Mouse (Mus musculus) intestine, postnatal 0 days (tissue): ENCODE measurements around the gene Gng2. TPM values are rescaled to one million over a fixed set of nuclear protein-coding genes. Genes with fewer than 3 reads are reported as not detected.

Source experiments
- ATAC-seq: fragments of 200-750 bp; cut with Nextera tagmentation; 2 replicates; pipeline ENCODE4 v1.8.0; 2017; ENCODE audit warnings: mild to moderate bottlenecking, moderate TSS enrichment, moderate library complexity
- H3K27ac ChIP-seq: fragments of 300-500 bp; sonication (generic); 2 replicates; pipeline ENCODE4 v1.5.1; 2014; ENCODE audit warnings: mild to moderate bottlenecking, low read depth, low read length, moderate library complexity
- H3K27me3 ChIP-seq: fragments of 300-500 bp; sonication (generic); replicated peaks from 2 replicates; pipeline ENCODE4 v1.6.1; 2014; ENCODE audit warnings: low read length, mixed read lengths; ENCODE audit not compliant: control insufficient read depth, insufficient read depth
- H3K36me3 ChIP-seq: fragments of 300-500 bp; sonication (generic); 2 replicates; pipeline ENCODE4 v1.6.1; 2014; ENCODE audit warnings: mild to moderate bottlenecking, moderate library complexity; ENCODE audit not compliant: control insufficient read depth, insufficient read depth
- H3K4me1 ChIP-seq: fragments of 300-500 bp; sonication (generic); replicated peaks from 2 replicates; pipeline ENCODE4 v1.6.1; 2014; ENCODE audit warnings: antibody characterized with exemption, low read length, mixed read lengths; ENCODE audit not compliant: control insufficient read depth, insufficient read depth
- H3K4me2 ChIP-seq: fragments of 300-500 bp; sonication (generic); replicated peaks from 2 replicates; pipeline ENCODE4 v1.6.1; 2014; ENCODE audit warnings: low read depth, mild to moderate bottlenecking, moderate library complexity
- H3K4me3 ChIP-seq: fragments of 300-500 bp; sonication (generic); 2 replicates; pipeline ENCODE4 v1.5.1; 2014; ENCODE audit warnings: low read depth, low read length
- H3K9ac ChIP-seq: fragments of 300-500 bp; sonication (generic); 2 replicates; pipeline ENCODE4 v1.6.1; 2014; ENCODE audit warnings: mild to moderate bottlenecking, low read depth, low read length
- H3K9me3 ChIP-seq: fragments of 300-500 bp; sonication (generic); 2 replicates; pipeline ENCODE4 v1.6.1; 2016; ENCODE audit warnings: mixed run types; ENCODE audit not compliant: control insufficient read depth
- CTCF ChIP-seq: sonication (generic); IDR thresholded peaks from 2 replicates; pipeline ENCODE4 v1.5.1; 2016; ENCODE audit warnings: low read depth, mild to moderate bottlenecking, control low read depth, antibody characterized with exemption, moderate library complexity
- WGBS: fragments of 180-500 bp; shearing (Covaris S2); extraction: QIAGEN DNeasy Blood & Tissue Kit; methylation state at CpG from one replicate; pipeline ENCODE4 v1.1.7; 2014; 5-methylcytosine and 5-hydroxymethylcytosine counted together
- polyA plus RNA-seq: library from polyadenylated mRNA; unstranded; fragments of >200 nt; fragmentation: Nextera tagmentation; extraction: Ambion mirVana; gene quantifications from 2 replicates; pipeline ENCODE4 v1.2.1, GENCODE M21; 2015

Gng2 gene
- polyA plus RNA-seq, 1 experiment from 2014 or later, result 22.2 TPM

DNA sequence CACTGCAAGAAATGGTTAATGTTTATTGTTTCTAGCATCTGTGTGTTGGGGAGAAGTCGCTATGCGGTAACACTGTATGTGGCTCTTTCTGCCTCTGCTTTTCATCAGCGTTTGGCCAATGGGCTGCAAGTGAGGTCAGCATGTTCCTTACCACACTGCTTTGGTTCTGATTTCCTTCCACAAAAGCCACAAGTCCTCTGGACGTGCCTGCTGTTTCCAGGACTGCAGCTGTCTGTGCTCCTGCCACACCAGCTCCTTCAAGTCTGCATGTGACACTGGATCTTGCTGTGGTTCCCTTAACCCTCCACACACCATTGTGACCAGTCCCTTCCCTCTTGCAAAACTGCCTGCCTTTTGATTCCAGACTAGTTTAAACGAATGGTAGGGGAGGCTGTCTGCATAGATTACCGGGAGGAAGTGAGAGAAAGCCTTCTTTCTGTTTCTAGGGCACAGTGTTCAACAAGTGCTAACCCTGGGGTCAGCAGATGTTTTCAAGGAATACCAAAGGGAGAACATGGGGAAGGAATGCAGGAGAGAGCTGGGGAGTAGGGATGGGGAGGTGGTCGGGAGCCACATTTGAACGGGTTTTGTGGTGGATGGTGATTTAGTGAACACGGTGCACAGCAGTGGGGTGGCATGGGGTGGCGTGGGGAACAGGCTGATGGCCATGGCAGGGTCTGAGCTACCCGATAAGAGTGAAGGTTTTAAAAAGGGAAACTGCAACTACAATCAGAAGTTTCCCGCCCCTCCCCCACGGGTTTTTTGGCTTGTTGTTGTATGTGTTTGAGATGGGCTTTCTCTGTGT is 7.9 kb upstream of the Gng2 start:
- Histone ChIP-seq H3K9ac (no peak overlapping the region), H3K4me1 (peaks cover 15% of the 10 kb centered on the region; the same call in 1 of the 2 replicates), H3K4me3 (no peak overlapping the region), H3K4me2 (peak overlapping the region; percentile 24), H3K27ac (peak overlapping the region; percentile 35; the same call in 1 of the 2 replicates), H3K9me3 (no peaks in the 10 kb centered on the region), H3K27me3 (no peaks in the 10 kb centered on the region), H3K36me3 (no peaks in the 10 kb centered on the region)
- no peak for TF ChIP-seq CTCF
- ATAC-seq, result no peak
- WGBS, result 40% methylated on average over 13 of the region's 13 CpGs

DNA sequence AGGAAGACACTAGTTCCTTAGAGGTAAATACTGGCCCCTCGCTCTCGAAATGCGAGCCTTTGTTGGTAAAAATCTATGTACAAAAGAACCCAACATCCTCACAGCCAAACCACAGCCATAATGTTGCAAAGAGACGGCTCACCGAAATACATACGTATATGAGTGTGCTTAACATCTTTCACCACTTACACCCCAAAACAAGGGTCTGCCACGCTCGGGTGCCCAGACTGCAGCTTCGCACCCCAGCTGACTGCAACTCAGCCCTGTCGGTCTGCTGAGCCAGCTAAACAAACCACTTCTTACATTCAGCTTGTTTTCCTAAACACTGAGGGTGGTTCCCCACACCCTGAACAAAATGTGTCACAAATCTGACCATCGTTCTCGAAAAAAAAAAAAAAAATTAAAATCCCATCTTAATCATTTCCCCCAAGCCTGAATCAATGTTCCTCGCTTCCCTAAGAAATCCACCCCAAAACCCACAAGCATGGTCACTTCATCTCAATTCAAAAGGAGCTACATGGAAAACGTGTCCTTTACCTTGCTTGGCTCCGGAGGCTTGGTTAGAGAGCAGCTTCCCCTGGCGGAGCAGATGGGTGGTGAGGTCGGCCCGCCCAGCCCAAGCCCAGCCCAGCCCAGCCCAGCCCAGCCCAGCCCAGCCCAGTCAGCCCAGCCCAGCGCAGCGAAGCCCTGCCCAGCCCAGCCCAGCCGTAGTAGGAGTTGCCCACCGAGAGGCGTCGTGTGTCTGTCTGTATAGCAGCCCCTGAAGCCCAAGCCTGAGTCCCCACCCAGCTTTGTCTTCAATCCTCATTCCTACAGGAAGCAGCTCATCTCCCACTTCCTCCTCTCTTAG is 781 bp downstream of the Gng2 start:
- Histone ChIP-seq H3K4me2 (peak overlapping the region; percentile 66), H3K4me1 (no peaks in the 10 kb centered on the region), H3K36me3 (no peaks in the 10 kb centered on the region), H3K9me3 (no peaks in the 10 kb centered on the region), H3K27ac (peak overlapping the region; percentile 54; the same call in 1 of the 2 replicates), H3K4me3 (peak overlapping the region; percentile 45), H3K9ac (peak overlapping the region; percentile 34; the same call in 1 of the 2 replicates), H3K27me3 (no peaks in the 10 kb centered on the region)
- peak; percentile 70 for TF ChIP-seq CTCF
- peak; percentile 86 for ATAC-seq
- 4% methylated on average over 24 of the region's 24 CpGs for WGBS

DNA sequence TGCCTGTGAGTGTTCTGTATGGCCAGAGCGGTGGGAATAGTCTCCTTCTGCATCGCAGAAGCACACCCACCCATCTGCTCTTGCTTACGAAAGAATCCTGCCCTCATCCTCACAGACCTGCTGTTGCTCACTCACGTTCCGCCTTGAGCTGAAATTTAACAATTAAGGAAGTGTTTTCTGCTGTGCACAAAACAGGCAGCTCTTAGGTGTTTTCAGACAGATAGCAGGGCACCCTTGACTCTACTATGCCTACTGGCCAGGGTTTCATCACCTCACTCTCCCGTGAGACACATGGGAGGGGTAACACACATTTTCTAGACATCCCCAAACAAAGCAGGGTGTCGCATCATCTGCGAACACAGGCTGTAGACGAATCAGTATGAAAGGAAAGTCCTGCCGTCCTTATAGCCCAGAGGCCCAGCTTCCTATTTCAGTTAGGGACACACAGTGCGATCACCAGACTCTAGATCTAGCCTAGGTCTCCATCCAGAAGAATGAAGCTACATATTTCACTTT is 2.4 kb downstream of the Gng2 start:
- WGBS, result 56% methylated on average over 11 of the region's 11 CpGs
- Histone ChIP-seq H3K9ac (peak overlapping the region; percentile 11; the same call in 1 of the 2 replicates), H3K27me3 (no peaks in the 10 kb centered on the region), H3K4me2 (peak overlapping the region; percentile 30), H3K4me1 (no peaks in the 10 kb centered on the region; the same call in 1 of the 2 replicates), H3K9me3 (no peaks in the 10 kb centered on the region), H3K4me3 (peak overlapping the region; percentile 7; the same call in 1 of the 2 replicates), H3K36me3 (no peaks in the 10 kb centered on the region), H3K27ac (no peak overlapping the region)
- no peak for TF ChIP-seq CTCF
- no peak for ATAC-seq

DNA sequence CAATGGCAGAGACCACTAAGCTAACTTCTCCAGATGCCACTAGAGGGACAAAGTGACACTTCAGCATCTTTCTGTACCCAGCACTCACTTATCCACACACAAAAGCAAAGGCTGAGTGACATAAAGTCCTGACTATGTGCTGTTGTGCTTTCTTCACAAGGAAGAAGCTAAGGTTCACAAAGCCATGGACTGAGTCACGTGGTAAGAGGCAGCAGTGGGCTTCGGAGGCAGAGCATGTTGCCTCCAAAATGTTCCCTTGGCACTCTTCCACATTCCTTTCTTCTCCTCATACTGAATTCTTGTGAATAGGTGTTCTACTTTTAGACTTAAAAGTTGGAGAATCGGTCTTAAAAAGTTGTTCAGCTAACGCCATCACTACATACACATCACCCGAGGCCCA is 3.0 kb downstream of the Gng2 start:
- no peak for ATAC-seq
- Histone ChIP-seq H3K9me3 (no peaks in the 10 kb centered on the region), H3K4me2 (0 out of 2 replicates have a peak overlapping the region, but pooled peaks have one; percentile 30), H3K36me3 (no peaks in the 10 kb centered on the region), H3K27me3 (no peaks in the 10 kb centered on the region), H3K9ac (no peak overlapping the region), H3K4me1 (no peaks in the 10 kb centered on the region; the same call in 1 of the 2 replicates), H3K4me3 (no peak overlapping the region), H3K27ac (no peak overlapping the region)
- TF ChIP-seq CTCF, result peak; percentile 11; the same call in 1 of the 2 replicates
- WGBS, result 56% methylated on average over 5 of the region's 5 CpGs

- no peaks in the 10 kb centered on the region for H3K36me3 ChIP-seq
- no peak for TF ChIP-seq CTCF
- WGBS, result 79% methylated on average over 13 of the region's 13 CpGs
Observed at GRCm38 (mm10) chr14:19972316-19973029, 5.0 kb downstream of the Gng2 start.

More at GRCm38 (mm10) chr14:19972316-19973029, 5.0 kb downstream of the Gng2 start:
- H3K9ac ChIP-seq, result no peak overlapping the region
- H3K4me1 ChIP-seq, result no peaks in the 10 kb centered on the region; the same call in 1 of the 2 replicates
- no peak overlapping the region for H3K4me3 ChIP-seq
- H3K27ac ChIP-seq, result no peak overlapping the region
- no peaks in the 10 kb centered on the region for H3K27me3 ChIP-seq
- H3K4me2 ChIP-seq, result no peak overlapping the region
- no peak for ATAC-seq
- no peaks in the 10 kb centered on the region for H3K9me3 ChIP-seq
